Mouse (Mus musculus): Measurements from ENCODE around the gene Dhx32. TPM values are rescaled to one million over a fixed set of nuclear protein-coding genes. Genes with fewer than 3 reads are reported as not detected.

Gene Dhx32
- polyA plus RNA-seq, 1 experiment from 2014 or later, result 75.4 TPM

DNA sequence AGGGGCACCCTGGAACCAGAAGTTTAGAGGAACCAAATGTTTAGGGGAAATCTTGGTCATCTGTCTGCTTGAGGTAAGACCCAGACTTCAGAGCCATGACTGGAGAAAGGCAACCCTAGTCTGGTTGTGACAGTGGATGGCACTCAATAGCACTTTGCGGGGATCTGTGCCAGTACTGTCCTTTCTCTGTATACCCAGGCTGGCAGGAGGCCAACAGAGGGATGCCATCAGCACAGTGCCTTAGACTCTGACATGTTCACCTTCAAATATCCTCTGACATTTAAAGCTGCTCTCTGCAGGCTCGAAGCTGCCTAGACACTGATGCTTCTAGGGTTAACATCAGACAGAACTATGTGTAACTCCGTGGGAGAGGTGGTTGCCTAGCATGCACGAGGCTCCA lies 103.1 kb downstream of the Dhx32 start:
- Histone ChIP-seq H3K9me3 (ENCODE audit: control insufficient read depth, low read length) (no peaks in the 10 kb centered on the region; the same call in 1 of the 2 replicates), H3K4me3 (ENCODE audit: low read depth, low read length) (no peak overlapping the region), H3K9ac (ENCODE audit: low read length) (no peak overlapping the region), H3K27me3 (ENCODE audit: control insufficient read depth, insufficient read depth, low read length) (no peaks in the 10 kb centered on the region), H3K4me2 (ENCODE audit: low read depth, low read length, severe bottlenecking) (no peak overlapping the region), H3K36me3 (ENCODE audit: control insufficient read depth, insufficient read depth, low read length) (no peaks in the 10 kb centered on the region), H3K4me1 (replicated peaks; ENCODE audit: control insufficient read depth, insufficient read depth, low read length) (no peaks in the 10 kb centered on the region), H3K27ac (ENCODE audit: low read depth, low read length) (no peak overlapping the region)
- WGBS, result 85% methylated on average over 4 of the region's 4 CpGs
- ATAC-seq (replicated peaks; ENCODE audit: low FRiP score) (no peak), DNase-seq (ENCODE audit: low spot score) (no peak)

GRCm38 (mm10) chr7:133678716-133679115 lies 103.8 kb downstream of the Dhx32 start:
- ATAC-seq (replicated peaks; ENCODE audit: low FRiP score) (no peak), DNase-seq (ENCODE audit: low spot score) (no peak)
- Histone ChIP-seq H3K27ac (ENCODE audit: low read depth, low read length) (no peak overlapping the region), H3K4me1 (replicated peaks; ENCODE audit: control insufficient read depth, insufficient read depth, low read length) (no peaks in the 10 kb centered on the region), H3K4me3 (ENCODE audit: low read depth, low read length) (no peak overlapping the region), H3K9me3 (ENCODE audit: control insufficient read depth, low read length) (no peaks in the 10 kb centered on the region), H3K36me3 (ENCODE audit: control insufficient read depth, insufficient read depth, low read length) (no peaks in the 10 kb centered on the region), H3K4me2 (ENCODE audit: low read depth, low read length, severe bottlenecking) (no peak overlapping the region), H3K9ac (ENCODE audit: low read length) (no peak overlapping the region), H3K27me3 (ENCODE audit: control insufficient read depth, insufficient read depth, low read length) (no peaks in the 10 kb centered on the region)
- WGBS, result 92% methylated on average over 8 of the region's 8 CpGs

DNA sequence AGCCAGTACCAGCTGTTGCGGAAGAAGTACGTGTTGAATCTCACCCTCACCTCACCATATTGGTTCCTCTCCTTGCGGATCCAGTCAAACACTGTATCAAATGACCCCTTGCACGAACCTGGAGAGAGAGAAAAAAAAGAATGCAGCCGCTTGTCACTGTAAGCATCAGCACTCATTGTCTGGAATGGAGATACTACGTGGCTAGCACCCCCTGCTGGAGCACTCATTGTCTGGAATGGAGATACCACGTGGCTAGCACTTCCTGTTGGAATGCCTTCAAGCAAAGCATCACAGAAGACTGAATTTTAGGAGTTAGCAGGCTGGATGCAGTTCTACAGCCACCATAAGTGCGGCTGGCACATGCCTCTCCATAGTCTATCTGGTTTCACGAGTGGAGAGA lies 106.5 kb downstream of the Dhx32 start:
- DNase-seq (ENCODE audit: low spot score) (peak; percentile 57), ATAC-seq (replicated peaks; ENCODE audit: low FRiP score) (no peak)
- H3K4me2 ChIP-seq (ENCODE audit: low read depth, low read length, severe bottlenecking), result no peak overlapping the region
- WGBS, result 74% methylated on average over 9 of the region's 9 CpGs
- no peaks in the 10 kb centered on the region for H3K27me3 ChIP-seq (ENCODE audit: control insufficient read depth, insufficient read depth, low read length)
- H3K4me3 ChIP-seq (ENCODE audit: low read depth, low read length), result no peak overlapping the region
- H3K4me1 ChIP-seq (replicated peaks; ENCODE audit: control insufficient read depth, insufficient read depth, low read length), result no peaks in the 10 kb centered on the region
- H3K9ac ChIP-seq (ENCODE audit: low read length), result no peak overlapping the region
- no peaks in the 10 kb centered on the region; the same call in 1 of the 2 replicates for H3K36me3 ChIP-seq (ENCODE audit: control insufficient read depth, insufficient read depth, low read length)
- H3K9me3 ChIP-seq (ENCODE audit: control insufficient read depth, low read length), result no peaks in the 10 kb centered on the region
- H3K27ac ChIP-seq (ENCODE audit: low read depth, low read length), result no peak overlapping the region

Other genes starting within 250 kb of the Dhx32 start
- gene Tex36, start 180.6 kb downstream of the Dhx32 start, polyA plus RNA-seq (2014; fragmentation: Nextera tagmentation; extraction: Ambion mirVana), result not detected in 2 replicates
- 32.2 and 36.1 TPM in 2 replicates for gene Edrf1, start 145.2 kb downstream of the Dhx32 start, polyA plus RNA-seq (2014; fragmentation: Nextera tagmentation; extraction: Ambion mirVana)
- not detected in 2 replicates for gene Mmp21, start 102.7 kb downstream of the Dhx32 start, polyA plus RNA-seq (2014; fragmentation: Nextera tagmentation; extraction: Ambion mirVana)
- 171 and 180 TPM in 2 replicates for gene Bccip, start 73.4 kb downstream of the Dhx32 start, polyA plus RNA-seq (2014; fragmentation: Nextera tagmentation; extraction: Ambion mirVana)
- gene Uros, start 72.7 kb downstream of the Dhx32 start, polyA plus RNA-seq (2014; fragmentation: Nextera tagmentation; extraction: Ambion mirVana), result 37.6 and 39.0 TPM in 2 replicates
- gene Fank1, start 5.9 kb downstream of the Dhx32 start, polyA plus RNA-seq (2014; fragmentation: Nextera tagmentation; extraction: Ambion mirVana), result 1.5 and 1.7 TPM in 2 replicates

All from forebrain, embryonic 11.5 days (tissue).